Mouse (Mus musculus) urinary bladder, postnatal 36 days (tissue): ENCODE results near the gene Dcaf17.
A peak's percentile ranks its signal among the peaks of the same experiment; 100 is the strongest.

Source experiments
- DNase-seq, 2 experiments: peaks; one replicate each; pipeline ENCODE4 v3.0.0; 2022; ENCODE audit warnings: low spot score in 2 of 2, mixed read lengths in 1 of 2

Gene Dcaf17

DNA sequence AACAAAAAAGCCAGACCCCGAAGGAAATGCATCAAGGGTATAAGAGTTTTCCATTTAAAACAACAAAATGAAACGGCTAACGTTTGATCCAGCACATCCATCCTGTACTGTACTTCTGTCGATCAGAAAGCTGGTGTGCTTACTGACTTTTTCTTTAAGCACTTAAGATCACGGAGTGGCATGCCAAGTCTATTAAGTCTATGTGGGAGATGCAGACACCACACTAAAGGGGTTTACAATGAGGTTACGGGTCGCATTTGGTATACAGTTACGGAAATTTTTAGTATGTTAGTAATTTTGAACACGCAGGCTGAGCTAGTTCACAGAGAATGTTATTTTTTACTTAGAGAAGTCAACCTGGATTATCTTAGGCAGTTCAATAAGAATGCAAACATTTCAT lies 412 bp upstream of the Dcaf17 start:
- no peak for DNase-seq

DNA sequence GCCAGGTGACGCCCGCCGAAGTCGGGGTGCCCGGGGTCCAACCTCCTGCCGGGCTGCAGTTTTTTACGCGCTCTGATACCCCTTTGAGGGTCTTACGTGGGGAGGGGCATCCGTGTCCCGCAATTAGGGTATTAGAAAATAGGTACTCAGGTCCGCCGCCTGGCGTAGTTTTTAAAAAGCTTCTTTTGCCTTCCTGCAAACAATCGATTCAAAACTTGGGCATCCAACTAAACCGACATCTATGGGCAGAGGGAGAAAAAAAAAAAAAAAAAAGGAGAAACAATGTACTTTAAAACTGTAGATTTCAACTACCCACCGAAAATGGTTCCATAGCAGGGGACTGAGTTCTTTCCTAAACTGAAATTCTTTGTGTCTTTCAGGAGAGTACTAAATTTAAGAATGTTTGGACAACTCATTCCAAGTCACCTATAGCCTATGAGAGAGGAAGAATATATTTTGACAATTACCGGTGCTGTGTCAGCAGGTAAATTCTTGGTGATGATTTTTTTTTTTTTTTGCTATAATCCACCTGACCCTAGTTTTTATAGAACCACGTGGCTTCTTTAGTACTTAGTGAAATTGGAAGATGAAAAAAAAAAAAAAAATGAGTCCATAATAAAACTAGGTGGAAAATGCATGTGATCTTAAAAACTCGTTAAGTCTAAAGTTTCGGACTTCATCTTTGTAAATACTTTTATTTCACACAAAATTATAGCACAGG lies 1.1 kb downstream of the Dcaf17 start:
- DNase-seq: no peak

DNA sequence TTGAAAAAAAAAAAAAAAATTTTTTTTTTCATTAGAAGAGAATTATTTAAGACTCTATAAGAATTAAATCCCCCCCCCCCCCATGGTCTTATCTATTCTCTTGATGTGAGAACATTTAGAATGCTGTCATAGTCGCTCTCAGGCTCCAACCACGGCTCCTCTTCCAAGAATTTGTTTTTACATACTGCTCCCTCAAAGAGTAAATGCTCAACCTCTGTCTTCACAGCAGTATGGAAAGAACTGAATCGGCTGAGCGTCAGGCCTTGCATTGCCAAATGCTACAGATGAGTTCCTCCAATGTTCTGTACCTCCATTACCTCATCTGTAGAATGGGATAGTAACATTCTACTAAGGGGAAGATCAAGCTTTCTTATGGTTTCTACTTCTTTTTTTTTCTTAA lies 16.5 kb downstream of the Dcaf17 start:
- no peak for DNase-seq

DNA sequence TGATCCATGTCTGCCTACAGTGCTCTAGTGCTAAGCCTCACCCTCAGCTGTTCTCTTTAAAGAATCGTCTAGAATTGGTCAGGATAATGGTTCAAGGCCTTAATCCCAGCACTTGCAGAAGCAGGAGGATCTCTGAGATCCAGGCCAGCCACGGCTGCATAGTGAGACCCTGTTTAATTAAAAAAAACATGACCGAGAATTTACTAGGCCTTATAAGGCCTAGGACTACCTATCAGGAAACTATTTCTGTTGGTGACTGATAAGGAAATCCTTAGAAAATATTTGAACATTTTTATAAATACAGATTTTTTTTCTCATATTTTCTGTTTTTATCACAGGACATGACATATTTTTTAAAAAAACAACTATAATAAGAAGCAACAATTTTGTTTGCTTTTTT lies 18.2 kb downstream of the Dcaf17 start:
- no peak for DNase-seq

DNA sequence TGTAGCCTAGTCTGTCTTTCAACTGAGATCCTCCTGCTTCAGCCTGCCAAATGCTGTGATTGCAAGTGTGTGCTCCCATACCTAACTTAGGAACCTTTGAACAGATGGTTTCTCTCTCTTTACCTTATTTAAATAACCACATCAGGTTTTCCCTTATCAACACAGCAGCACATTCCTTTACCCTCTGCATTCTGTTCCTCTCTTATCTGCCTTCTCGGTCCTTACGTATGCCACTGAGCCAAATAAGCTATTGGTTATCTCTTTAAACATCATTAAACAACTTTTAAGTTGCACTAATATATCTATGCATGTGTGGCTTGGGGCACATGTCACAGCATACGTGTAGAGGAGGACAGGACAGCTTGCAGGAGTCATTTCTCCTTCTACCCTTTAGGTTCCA lies 18.7 kb downstream of the Dcaf17 start:
- no peak for DNase-seq

DNA sequence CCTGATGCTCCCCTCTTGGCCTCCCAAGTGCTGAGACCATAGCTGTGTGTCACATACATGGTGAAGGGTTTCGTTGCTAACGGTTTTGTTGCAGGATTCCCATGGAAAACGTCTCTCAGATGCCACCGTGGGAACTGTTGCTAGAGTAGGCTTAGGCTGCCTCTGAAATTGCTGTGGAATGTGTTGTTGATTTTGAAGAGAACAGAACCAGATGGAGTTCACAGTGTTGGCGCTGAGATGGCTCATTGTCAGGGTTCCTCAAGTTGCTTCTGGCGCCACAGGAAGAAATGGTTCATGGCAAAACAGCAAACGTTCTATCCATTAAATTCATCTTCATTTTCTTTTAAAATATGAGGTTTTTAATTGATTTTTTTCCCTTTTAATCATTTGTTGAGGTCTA lies 27.3 kb downstream of the Dcaf17 start:
- no peak for DNase-seq

DNA sequence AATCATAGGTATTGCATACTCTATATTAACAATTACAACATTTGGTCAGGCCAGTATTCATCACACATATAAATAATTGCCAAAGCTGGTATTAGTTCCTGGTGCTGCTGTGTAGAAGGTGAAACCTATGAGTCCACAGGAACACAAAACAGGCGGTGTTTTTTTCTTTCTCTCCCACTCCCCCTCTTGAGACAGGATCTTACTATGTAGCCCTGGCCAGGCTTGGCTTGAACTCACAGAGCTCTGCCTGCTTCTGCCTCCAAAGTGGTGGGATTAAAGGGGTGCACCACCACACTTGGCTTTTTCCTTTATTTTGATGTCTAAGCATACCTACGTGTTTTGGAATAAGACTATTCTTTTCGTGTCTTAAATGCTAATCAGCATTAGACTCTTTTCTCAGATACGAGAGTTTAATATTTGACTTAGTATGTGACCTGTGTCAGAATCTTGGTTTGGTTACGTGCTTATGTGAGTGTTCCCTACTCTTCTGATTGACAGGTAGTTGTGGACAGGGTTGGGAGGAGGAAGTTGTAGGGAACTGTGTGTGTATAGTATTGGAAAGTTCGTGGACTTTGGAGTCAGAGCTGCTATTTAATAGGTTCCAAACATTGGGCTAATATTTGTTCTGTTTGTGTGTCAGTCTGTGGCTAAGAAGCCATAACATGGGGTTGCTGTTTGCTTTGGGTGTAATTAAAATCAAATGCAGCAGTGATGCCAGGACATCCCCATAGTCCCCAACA lies 28.5 kb downstream of the Dcaf17 start:
- no peak for DNase-seq

DNA sequence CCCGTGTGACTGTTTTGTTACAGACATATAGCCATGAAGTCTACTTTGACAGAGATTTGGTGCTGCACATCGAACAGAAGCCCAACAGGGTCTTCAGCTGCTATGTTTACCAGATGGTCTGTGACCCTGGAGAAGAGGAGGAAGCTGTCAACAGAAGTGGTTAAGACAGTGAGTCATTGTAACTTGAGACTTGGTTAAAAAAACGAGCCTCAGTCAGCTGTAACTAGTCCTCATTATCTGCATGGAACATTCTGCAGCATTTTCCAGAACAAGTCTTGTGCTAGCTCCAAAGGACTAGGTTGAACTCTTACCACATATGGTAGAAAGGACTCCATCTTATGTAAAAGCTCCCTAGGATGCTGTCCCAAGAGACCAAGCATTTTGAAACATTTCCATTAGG lies 34.6 kb downstream of the Dcaf17 start:
- DNase-seq: no peak

DNA sequence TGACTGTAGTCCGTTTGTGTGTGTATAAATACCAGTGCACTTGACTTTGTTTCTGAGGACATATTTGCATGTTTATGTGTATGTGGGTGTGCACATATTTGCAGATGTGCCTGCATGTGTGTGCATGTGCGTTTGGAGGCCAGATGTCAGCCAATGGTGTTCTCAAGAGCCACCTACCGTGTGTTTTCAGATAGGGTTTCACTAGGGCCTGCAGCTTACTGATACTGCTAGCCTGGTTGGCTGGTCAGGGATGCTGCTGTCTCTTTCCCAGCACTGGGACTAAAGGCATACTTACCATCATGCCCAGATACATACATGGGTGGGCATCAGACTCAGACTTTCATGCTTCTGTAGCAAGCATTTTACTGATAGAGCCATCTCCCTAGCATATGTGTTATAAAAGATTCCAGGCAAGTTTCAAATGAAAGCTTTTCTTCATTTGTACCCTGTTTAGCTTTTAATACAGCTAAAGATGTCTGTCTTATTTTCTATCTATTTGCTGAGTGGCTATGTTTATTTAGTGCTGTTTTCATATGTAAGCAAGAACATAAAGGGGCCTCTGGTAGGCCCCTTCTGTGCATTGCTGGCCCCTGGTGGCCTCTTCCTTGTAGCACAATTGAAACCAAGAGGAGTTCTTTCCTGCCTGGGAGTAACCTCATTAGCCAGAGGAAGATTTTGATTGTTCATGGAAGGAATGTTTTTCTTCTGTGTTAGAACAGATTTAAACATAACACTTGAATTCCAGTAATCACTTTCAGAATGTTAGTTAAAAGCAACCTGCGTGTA lies 35.7 kb downstream of the Dcaf17 start:
- no peak for DNase-seq

DNA sequence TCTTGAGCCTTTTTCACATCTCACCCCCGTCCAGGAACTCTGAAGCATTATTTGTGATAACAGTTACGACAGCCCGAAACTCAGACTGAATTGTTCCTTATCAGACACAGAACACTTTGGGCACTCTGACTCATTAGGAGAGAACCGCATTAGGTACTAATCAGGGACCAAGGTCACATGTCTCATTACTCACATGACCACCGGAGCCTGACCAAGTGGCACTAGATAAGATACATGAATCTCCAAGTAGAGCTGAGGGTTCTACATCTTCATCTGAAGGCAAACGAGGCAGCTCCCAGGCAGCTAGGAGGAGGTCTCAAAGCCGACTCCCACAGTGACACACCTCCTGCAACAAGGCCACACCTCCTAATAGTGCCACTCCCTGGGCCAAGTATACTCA lies 41.0 kb downstream of the Dcaf17 start:
- no peak for DNase-seq

DNA sequence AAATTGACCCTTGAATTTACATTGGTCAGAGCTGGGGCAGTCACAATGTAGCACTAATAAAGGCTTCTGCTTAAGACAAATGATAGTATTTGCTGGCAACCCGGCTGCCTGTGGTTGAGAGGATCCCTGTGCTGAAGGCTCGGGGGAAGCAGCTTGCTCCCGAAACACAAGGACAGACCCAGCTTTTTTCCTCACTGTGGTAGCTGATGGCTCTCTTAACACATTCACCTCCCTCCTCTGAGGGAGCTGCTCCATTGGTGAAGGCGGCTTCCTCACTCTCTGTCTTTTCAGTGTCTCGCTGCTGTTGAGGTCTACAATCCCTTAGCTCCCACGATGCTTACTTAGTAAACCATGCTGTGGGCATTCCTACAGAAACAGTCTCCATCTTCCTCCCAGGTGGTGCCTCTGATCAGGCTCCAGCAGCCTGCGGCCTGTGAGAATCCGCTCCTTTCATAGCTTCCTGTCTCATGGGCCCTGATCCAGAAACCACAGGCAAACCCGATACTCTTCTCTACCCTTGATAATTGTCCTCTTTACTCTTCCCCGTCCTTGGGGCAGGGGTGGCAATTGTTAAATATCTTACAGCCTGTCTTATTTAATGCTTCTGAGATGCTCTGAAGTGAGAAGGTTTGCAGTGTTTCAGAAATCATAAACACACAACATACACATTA lies 47.6 kb downstream of the Dcaf17 start:
- no peak for DNase-seq

DNA sequence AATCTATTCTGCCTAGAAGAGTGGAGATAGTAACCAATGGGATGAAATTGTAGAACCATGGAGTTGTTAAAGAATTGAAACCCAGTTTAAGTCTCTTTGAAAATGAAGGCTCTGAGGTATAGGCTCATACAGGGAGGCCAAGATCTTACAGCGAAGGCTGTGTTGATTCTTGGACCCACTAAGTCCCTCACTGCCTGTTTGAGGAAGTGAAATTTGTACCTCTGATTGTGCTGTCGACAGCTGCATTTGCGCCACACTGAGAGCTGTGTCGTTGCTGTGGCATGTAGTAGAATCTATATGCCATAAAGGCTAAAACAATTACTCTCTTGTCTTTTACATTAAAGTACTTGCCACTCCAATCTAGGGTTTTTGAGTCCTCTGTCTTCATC lies 48.2 kb downstream of the Dcaf17 start:
- DNase-seq: no peak

DNA sequence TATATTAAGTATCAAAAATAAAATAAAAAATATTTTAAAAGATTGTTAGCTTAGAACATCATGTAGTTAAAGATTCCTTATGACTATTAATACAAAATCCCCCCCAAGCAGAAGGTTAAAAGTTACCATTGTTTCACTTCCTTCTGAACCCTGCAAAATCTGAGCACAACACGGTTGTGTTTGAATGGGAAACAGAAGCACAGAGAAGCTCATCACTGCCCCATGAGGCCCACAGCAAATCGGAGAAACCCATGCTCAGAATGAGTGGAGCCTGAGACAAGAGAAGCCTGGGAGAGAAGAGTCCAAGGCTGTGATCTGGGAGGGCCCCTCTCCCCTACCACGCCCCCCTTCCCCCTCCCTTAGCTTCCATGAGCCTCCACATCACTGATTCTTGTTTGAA lies 49.6 kb downstream of the Dcaf17 start:
- no peak for DNase-seq

DNA sequence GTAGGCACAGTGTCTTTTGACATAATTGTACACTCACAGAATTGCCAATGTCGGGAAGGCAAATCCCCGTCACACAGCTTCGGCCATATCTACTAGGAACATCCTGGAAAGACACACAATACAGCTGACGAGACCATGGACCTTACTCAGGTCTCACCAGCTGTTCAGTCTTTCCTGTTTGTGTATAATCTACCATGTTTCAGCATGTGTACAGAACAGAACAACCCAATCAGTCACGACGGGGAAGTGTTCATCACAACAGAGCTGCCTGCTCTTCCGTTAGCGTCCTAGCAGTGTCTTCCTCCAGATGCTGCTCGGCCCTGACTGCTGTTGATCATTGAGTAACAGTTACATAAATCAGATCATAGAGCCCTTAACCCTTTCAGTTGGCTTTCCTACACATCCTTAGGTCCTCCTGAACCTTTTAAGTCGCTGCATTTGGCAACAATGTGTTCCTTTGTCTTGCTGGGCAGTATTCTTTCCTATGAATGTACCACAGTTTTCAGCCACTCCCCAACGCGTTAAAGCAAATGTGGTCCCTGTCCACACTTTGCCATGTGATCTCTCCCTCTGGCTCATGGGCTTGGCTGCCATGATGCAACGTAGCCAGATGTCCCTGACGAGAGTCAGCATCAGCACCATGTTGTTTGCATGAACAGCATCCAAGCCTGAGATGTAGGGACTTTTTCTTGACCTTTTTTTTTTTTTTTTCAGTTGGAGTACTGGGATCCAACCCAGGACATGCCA lies 50.5 kb downstream of the Dcaf17 start:
- DNase-seq: no peak

DNA sequence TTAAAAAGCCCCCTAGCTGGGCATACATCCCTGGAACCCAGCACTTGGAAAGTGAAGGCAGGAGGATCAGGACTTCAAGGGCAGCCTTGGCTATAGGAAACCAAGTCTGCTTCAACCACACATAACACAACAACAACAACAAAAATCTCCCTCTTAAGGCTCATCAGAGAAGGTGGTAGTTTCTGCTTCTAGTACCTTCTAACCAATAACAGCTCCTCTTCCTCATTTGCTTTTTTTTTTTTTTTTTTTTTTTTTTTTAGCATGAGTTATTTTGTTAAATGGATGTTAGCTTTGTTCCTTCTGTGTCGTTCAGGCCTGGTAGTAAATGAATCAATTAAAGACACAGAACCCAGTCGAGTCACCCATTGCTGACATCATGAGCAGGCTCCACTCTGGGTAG lies 52.1 kb downstream of the Dcaf17 start:
- DNase-seq: no peak

DNA sequence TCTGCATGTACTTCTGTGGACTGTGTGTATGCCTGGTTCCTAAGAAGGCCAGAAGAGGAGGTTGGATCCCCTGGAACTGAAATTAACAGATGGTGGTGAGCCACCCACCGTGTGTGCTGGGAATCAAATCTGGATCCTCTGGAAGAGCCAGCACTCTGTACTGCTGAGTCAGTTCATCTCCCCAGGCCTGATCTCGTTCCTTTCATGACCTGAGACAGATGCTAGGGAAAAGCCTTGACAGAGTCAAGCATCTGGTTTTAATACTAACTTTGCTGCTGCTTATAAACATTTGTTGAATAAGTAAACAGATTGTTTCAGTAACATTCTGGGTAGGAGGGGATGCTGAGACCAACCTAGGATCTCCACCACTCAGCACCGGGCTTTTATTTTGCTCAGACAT lies 53.4 kb downstream of the Dcaf17 start:
- no peak for DNase-seq

DNA sequence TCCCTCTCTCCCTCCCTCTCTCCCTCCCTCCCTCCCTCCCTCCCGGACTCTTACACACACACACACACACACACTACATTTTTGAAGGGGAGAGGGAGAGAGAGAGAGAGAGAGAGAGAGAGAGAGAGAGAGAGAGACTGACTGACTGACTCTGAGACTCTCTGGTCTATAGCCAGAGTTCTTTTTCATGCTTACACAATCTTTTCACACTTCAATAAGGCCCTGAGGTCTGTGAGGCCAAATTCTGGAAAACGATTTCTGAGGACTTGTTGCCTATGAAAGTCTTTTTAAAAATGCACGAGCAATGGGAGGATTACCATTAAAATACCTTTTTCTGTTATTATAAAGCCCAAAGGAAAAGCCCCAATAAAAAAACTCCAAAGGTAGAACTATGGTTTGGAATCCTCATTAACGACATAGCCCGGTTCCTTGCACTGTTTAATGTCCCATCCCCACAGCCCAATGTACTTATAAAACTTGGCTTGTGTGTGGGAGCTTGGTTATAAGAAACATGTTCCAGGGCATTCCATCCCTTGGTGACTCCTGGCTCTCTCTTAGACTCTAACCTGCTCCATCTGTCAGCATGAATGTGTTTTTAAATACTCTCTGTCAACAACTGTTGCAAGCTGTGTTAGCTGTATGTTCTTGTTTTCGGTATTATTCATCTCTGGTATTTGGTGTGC lies 58.5 kb downstream of the Dcaf17 start:
- no peak for DNase-seq

DNA sequence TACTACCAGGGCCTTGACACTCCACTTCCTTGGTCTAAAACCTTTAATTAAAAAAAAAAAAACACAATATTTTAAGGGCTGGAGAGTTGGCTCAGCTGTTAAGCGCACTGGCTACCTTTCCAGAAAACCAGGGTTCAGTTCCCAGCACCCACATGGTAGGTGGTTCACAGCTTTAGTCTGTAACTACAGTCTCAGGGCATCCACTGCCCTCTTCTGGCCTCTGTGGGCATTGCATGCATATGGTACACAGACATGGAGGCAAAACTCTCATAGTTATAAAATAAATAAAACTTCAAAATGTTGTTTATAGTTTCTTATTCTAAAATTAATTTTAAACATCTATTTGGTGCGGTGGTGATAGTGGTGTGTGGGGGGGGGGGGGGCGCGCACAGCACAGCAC lies 61.0 kb downstream of the Dcaf17 start:
- no peak for DNase-seq

DNA sequence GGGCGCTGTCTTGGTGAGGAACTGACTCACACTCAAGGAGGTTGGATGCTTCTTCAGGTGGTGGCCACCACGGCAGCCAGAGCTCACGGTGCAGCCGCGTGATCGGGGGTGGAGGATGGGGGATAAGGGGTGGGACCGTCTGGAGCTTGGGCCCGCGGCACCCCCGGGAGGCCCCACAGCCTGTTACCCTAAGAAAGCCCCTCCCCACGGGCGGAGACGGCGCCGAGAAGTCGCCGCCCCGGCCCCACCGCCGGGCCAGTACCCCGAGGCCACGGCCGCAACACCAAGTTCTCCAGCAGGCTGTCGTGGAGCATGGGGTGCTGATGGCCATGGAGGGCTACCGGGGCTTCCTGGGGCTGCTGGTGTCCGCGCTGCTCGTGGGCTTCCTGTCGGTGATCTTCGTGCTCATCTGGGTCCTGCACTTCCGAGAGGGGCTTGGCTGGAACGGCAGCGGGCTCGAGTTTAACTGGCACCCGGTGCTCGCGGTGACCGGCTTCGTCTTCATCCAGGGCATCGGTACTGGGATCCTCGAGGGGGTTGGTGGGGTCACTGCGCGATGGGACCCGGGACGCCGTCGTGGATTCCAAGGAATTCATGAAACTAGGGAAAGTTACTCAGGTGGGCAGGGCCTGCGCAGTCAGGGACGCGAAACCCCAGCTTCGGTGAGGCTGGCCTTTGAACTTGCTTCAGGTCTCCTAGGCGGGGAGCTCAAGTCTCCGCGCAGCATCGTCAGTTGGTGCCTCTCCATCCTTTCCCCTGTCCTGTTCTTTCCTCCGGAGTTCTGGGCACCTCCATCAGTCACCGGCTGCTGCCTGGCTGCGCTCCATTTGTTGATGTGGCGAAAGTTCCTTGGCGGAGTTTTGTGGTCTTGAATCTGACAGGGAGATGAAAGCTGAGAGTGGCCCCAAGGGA lies 62.9 kb downstream of the Dcaf17 start, which contains the start of gene Cybrd1:
Gene Cybrd1 (plus strand): TSS at position 127 of the 912 bp plus-strand sequence.
- DNase-seq: peak; percentile 1 to 66

DNA sequence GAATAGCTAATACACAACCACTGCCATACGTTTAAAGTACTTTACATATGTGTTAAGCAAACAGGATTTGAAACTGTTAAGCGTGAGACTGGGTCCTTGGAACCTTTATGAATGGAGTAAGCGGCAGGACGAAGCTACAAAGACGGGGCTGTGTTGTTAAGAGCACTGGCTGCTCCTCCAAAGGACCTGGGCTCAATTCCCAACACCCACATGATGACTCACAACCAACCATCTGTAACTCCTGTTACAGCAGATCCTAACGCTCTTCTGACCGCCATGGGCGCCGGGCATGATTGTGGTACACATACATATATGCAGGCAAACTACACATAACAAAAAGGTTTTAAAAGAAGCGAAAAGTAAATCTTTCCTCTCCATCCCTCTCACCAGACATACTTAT lies 65.7 kb downstream of the Dcaf17 start:
- no peak for DNase-seq
